Mouse (Mus musculus) small intestine, adult 2 months (tissue): ENCODE measurements around the gene Zfyve1. TPM values are rescaled to one million over a fixed set of nuclear protein-coding genes. Genes with fewer than 3 reads are reported as not detected.

Experiments used
- H3K27ac ChIP-seq: fragments of 200-500 bp; 2 replicates; pipeline ENCODE4 v1.5.1; 2012; ENCODE audit warnings: low read depth, low read length, control low read depth, inconsistent platforms; ENCODE audit not compliant: insufficient read depth
- H3K27me3 ChIP-seq: fragments of 200-500 bp; 2 replicates; pipeline ENCODE4 v1.6.1; 2012; ENCODE audit warnings: mild to moderate bottlenecking, moderate library complexity, low read length, inconsistent platforms; ENCODE audit not compliant: control insufficient read depth, insufficient read depth
- H3K36me3 ChIP-seq: fragments of 200-500 bp; 2 replicates; pipeline ENCODE4 v1.6.1; 2012; ENCODE audit warnings: mild to moderate bottlenecking, low read length, control low read depth, inconsistent platforms; ENCODE audit not compliant: control insufficient read depth, insufficient read depth
- H3K4me1 ChIP-seq: fragments of 200-500 bp; 2 replicates; pipeline ENCODE4 v1.6.1; 2012; ENCODE audit warnings: low read length, inconsistent platforms, mixed read lengths; ENCODE audit not compliant: control insufficient read depth, insufficient read depth, insufficient read length
- H3K4me3 ChIP-seq: fragments of 200-500 bp; 2 replicates; pipeline ENCODE4 v1.5.1; 2012; ENCODE audit warnings: low read depth, mild to moderate bottlenecking, control low read depth, inconsistent platforms, low read length, moderate library complexity
- CTCF ChIP-seq: fragments of 200-500 bp; IDR thresholded peaks from 2 replicates; pipeline ENCODE4 v1.5.1; 2012; ENCODE audit warnings: low read depth, mild to moderate bottlenecking, control low read depth, inconsistent platforms, low read length, moderate library complexity, mixed read lengths; ENCODE audit not compliant: insufficient replicate concordance, insufficient read length; ENCODE audit errors: extremely low read depth
- POLR2A ChIP-seq: fragments of 200-500 bp; IDR thresholded peaks from 2 replicates; pipeline ENCODE4 v1.6.1; 2012; ENCODE audit warnings: low read depth, mild to moderate bottlenecking, control low read depth, inconsistent platforms, low read length, moderate library complexity
- WGBS: fragments of 180-500 bp; shearing (Covaris S2); methylation state at CpG from one replicate; pipeline ENCODE4 v1.1.7; 2018; 5-methylcytosine and 5-hydroxymethylcytosine counted together
- polyA plus RNA-seq: library from polyadenylated mRNA; depleted of rRNA; stranded (reverse); fragments of >200 nt; gene quantifications from 2 replicates; pipeline ENCODE4 v1.2.3, GENCODE M21; 2012

Zfyve1 gene
- polyA plus RNA-seq, 1 experiment, result 54.4 TPM

- Histone ChIP-seq H3K4me3 (no peak overlapping the region), H3K27me3 (no peaks in the 10 kb centered on the region), H3K4me1 (no peaks in the 10 kb centered on the region), H3K36me3 (peaks cover 60% of the 10 kb centered on the region), H3K27ac (no peak overlapping the region)
- 92% methylated on average over 7 of the region's 7 CpGs for WGBS
- TF ChIP-seq POLR2A, result no peak
These were observed 38.5 kb downstream of the Zfyve1 start for GRCm38 (mm10) chr12:83558496-83558895.

GRCm38 (mm10) chr12:83555605-83556004 is 41.4 kb downstream of the Zfyve1 start:
- Histone ChIP-seq H3K27me3 (no peaks in the 10 kb centered on the region), H3K27ac (no peak overlapping the region), H3K4me3 (no peak overlapping the region), H3K4me1 (no peaks in the 10 kb centered on the region), H3K36me3 (peaks cover 69% of the 10 kb centered on the region)
- TF ChIP-seq POLR2A, result no peak
- no peak for TF ChIP-seq CTCF
- 78% methylated on average over 9 of the region's 9 CpGs for WGBS

- no peak overlapping the region for H3K4me3 ChIP-seq
- H3K4me1 ChIP-seq, result no peaks in the 10 kb centered on the region
- peaks cover 75% of the 10 kb centered on the region for H3K36me3 ChIP-seq
- H3K27ac ChIP-seq, result no peak overlapping the region
- WGBS, result 79% methylated on average over 4 of the region's 4 CpGs
- no peaks in the 10 kb centered on the region for H3K27me3 ChIP-seq
- no peak for TF ChIP-seq POLR2A
These were observed 43.2 kb downstream of the Zfyve1 start for GRCm38 (mm10) chr12:83553816-83554215.

- TF ChIP-seq CTCF (no peak), POLR2A (no peak)
- Histone ChIP-seq H3K27me3 (no peaks in the 10 kb centered on the region), H3K4me1 (no peaks in the 10 kb centered on the region), H3K36me3 (peaks cover 72% of the 10 kb centered on the region), H3K4me3 (no peak overlapping the region), H3K27ac (no peak overlapping the region)
- WGBS, result 94% methylated on average over 16 of the region's 16 CpGs
These were observed 45.7 kb downstream of the Zfyve1 start for GRCm38 (mm10) chr12:83551305-83551704.

GRCm38 (mm10) chr12:83544791-83545190 is 52.2 kb downstream of the Zfyve1 start:
- Histone ChIP-seq H3K4me3 (no peak overlapping the region), H3K27ac (no peak overlapping the region), H3K4me1 (no peaks in the 10 kb centered on the region), H3K27me3 (no peaks in the 10 kb centered on the region), H3K36me3 (peaks cover 37% of the 10 kb centered on the region)
- TF ChIP-seq POLR2A, result no peak
- TF ChIP-seq CTCF, result no peak

- WGBS, result 75% methylated on average over 7 of the region's 7 CpGs
- H3K27ac ChIP-seq, result no peak overlapping the region
- no peaks in the 10 kb centered on the region for H3K27me3 ChIP-seq
- TF ChIP-seq CTCF, result no peak
- peaks cover 37% of the 10 kb centered on the region for H3K36me3 ChIP-seq
- H3K4me3 ChIP-seq, result no peak overlapping the region
- H3K4me1 ChIP-seq, result no peaks in the 10 kb centered on the region
These were observed 53.0 kb downstream of the Zfyve1 start for GRCm38 (mm10) chr12:83543997-83544396.

- WGBS, result 74% methylated on average over 9 of the region's 9 CpGs
These were observed 61.0 kb downstream of the Zfyve1 start for GRCm38 (mm10) chr12:83536039-83536438.

GRCm38 (mm10) chr12:83535428-83535827 is 61.6 kb downstream of the Zfyve1 start:
- Histone ChIP-seq H3K36me3 (peaks cover 14% of the 10 kb centered on the region), H3K27ac (no peak overlapping the region), H3K4me3 (no peak overlapping the region), H3K4me1 (no peaks in the 10 kb centered on the region; the same call in 1 of the 2 replicates), H3K27me3 (no peaks in the 10 kb centered on the region)
- no peak for TF ChIP-seq CTCF
- TF ChIP-seq POLR2A, result no peak
- WGBS, result 88% methylated on average over 11 of the region's 11 CpGs

More at GRCm38 (mm10) chr12:83536039-83536438, 61.0 kb downstream of the Zfyve1 start:
- Histone ChIP-seq H3K27ac (no peak overlapping the region), H3K27me3 (no peaks in the 10 kb centered on the region), H3K36me3 (peaks cover 15% of the 10 kb centered on the region), H3K4me1 (no peaks in the 10 kb centered on the region; the same call in 1 of the 2 replicates), H3K4me3 (no peak overlapping the region)
- TF ChIP-seq POLR2A (no peak), CTCF (no peak)
